Mouse (Mus musculus) frontal cortex, adult (tissue): ENCODE data around the gene Plxnb2.

ENCODE experiments used
- ATAC-seq: cut with Nextera tagmentation; 2 replicates; pipeline ENCODE4 v1.9.2; 2017; ENCODE audit warnings: mild to moderate bottlenecking, moderate library complexity, mixed read lengths; ENCODE audit not compliant: low TSS enrichment

Gene Plxnb2

DNA sequence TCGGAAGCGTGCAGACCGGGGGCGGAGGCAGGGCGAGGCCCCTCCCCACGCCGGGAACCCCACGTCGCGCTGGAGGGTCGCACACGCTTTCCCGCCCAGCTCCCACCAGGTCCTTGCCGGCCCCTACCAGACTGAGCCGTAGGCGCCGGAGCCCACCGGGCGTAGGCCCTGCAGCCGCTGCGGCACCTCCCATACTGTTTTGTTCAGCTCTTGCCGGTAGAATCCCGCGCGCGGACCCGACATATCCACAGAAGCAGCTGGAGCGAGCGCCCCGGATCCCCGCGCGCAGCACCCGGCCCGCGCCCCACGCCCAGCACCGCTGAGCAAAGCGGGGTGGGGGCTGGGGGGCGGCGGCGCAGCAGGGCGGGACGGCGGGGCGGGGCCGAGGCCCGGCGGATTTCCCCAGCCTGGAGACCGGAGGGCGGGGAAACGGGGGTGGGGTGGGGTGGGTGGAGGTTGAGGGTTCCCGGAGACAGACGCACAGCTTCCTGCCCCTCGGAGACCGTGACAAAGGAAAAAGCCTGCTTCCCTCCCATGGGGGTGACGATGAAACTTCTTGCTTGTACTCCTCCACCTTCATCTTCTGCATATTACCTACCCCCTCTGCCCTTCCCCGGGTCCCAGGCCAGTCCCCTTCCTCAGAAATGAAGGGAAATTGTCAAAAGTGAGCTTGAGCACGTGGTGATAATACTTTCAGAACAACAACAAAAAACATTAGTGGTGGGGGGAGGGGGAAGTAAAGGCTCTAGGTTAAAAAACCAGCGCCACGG, 31.1 kb downstream of the Plxnb2 start, which contains the start of gene Mapk11:
Gene Mapk11 (minus strand): TSS at position 358 of the 770 bp plus-strand sequence.
- 0 out of 2 replicates have a peak, but pooled peaks have one; percentile 18 for ATAC-seq

DNA sequence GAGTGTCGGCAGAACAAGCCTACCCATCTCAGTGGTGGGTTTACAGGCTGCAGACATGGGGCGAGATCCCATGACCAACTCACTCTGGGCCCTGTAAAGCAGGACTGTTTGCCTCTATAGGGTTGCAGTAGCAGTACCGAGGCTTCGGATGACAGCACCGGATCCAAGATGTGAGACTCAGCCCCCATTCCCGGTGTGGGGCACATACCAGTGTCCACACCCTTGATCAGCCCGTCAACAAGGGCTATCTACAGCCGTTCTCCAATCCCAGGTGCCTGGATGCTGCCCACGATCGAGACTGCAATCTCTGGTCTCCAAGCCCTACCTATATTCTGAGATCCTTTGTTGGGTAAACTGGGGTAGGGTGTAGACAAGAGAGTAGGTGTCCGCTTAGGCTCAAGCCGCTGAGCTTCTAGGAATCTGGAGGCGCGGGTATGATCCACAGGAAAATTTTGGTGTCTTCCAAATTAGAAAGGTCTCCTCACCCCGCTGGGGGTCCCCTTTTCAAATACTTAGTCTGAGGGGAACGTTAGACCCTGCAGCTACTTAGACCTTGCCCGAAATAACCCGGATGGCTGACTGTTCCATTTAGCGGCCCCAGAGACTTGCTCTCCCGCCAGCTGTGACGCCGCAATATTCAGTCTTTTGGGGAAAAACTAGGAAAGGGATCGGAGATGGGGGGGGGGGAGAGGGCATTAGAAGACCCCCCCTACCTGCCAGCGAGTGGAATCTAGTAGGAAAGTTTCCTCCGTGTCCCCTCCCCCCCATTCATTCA, 31.9 kb downstream of the Plxnb2 start:
- ATAC-seq, result peak; percentile 21; the same call in 1 of the 2 replicates

DNA sequence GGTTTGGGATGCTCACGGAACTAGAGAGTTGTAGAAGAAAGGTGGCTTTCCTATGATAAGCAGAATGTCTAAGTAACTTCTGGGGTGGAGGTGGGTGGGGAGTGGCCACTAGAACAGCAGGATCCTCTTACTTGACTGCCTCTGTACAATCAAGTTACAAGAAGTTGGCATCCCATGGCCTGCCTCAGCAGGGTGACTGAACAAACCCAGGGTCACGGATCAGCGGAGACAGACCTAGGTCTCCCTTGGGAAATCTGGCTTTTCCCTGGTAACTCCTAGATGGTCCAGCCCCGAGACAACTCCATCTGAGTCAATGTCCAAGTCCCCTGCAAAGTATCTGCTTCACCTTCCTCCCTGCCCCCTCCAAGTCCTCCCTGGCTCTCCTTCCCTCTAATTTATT, 32.7 kb downstream of the Plxnb2 start:
- ATAC-seq, result no peak

DNA sequence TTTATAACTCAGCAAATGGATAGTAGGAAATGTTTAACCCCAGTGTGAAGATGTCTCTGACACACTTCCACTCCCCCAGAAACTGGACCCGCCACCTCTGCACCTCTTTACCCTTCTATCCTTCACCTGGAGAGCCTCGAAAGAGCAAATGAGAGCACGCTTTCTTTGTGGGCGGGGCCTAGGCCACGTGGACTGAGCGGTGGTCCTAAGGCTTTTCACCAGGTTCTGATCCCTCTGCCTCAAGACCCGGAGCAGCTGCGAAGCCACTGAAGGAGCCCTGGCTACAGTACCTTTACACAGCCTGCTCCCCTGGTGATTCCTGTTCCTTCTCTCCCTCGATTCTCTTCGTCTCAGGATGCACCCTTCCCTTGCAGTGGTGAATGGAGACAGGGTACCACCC, 33.1 kb downstream of the Plxnb2 start:
- no peak for ATAC-seq

DNA sequence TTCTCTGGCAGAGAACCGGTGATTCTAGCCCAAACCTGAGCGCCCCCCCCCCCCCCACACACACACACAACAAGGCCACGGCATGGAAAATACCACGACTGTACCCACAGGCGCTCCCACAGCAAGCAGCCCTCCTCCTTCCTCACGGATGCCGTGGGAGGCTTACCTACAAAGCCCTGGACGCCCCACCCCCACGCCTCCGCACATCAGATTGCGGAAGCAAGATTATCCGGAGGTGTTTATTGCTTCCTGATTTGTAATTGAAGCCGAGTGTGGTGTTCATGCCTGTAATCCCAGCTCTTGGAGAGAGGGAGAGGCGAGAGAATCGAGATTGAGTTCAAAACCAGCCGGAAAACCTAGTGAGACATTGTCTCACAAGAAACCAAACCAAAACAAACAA, 33.6 kb downstream of the Plxnb2 start:
- ATAC-seq, result peak; percentile 11; the same call in 1 of the 2 replicates

DNA sequence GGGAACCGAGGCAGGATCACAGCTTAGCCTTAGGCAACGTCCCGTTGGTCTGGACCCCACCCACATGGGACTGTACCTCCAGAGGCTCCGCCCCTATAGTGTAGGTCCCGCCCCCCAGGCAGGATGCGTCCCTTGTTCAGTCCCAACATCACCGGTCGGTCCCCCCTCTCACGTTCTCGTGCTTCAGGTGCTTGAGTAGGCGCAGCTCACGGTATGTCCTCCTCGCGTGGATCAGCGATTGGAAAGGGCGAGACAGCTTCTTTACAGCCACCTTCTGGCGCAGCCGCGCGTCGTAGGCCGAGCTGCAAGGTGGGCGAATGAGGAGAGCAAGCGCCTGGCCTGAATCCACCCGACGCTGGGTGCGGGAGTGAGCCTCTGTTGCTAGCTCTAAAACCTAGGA, 34.1 kb downstream of the Plxnb2 start:
- peak; percentile 56; the same call in 1 of the 2 replicates for ATAC-seq

DNA sequence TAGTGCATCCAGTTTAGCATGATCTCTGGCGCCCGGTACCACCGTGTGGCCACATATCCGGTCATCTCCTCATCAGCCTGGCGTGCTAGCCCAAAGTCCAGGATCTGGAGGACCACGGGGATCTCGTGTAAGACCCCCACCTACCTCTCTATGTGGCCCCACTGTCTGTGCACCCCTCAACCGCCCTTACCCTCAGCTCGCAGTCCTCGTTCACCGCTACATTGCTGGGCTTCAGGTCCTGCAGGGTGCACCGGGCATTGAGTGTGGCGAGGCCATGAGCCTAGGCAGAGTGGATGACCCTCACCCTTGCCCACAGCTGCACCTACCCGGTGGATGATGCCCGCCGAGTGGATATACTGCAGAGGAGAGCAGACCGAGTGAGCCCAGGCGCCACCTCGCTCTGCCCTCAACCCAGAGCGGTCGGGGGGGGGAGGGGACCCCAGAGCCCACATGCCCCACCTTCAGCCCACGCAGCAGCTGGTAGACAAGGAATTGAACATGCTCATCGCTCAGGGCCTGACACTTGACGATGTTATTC, 34.7 kb downstream of the Plxnb2 start:
- no peak for ATAC-seq

DNA sequence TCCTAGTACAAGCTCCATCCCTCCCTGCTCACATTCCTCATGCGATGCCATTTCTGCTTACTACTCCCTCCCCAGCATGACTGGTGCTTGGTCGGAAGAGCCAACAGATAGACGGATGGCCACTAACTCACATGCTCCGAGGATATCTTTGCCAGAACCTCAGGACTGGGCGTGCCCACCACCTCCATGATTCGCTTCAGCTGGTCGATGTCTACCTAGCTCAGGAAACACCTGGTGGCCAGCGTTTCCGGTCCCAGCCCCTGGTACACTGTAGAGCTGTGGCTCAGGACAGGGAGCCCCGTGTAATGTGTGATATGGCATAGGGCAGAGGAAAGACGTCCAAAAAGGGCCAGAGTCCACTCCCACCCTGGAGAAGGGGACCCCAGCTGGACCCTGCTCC, 35.6 kb downstream of the Plxnb2 start:
- no peak for ATAC-seq

DNA sequence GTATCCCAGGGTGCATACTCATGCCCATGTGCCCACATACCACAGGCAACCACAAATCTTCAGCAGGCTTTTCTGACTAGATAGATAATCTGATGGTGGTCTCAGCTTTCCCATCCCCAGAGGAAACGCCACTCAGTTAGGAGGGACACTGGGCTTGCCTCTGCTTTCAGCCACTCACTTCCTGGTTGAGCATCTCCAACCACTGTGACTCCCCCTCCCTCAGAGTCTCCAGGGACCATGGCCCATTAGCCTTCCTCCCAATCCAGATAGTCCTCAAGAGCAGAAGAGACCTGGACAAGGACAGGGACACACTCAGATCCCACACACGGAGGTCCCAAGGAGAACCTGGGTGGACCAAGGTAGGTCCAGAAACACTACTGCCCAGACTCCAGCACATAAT, 37.5 kb downstream of the Plxnb2 start:
- no peak for ATAC-seq

DNA sequence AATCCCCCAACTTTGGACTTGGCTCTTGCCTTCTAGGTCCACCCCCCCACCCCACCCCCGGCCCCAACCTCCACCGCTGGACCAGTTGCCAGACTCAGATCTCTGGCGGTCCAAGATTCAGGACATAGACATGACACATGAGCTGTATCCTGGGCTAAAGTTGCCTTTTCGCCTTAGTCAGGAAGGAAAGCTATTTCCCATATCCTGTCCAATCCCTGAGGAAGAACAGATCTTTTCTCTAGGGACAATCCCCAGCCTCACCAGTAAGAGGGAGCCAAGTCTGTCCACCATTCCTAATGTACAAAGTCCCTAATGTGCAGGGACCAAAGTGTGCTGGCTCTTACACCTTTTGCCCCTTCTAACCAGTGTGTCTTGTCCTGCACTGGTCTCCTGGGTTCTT, 38.7 kb downstream of the Plxnb2 start:
- ATAC-seq, result no peak

DNA sequence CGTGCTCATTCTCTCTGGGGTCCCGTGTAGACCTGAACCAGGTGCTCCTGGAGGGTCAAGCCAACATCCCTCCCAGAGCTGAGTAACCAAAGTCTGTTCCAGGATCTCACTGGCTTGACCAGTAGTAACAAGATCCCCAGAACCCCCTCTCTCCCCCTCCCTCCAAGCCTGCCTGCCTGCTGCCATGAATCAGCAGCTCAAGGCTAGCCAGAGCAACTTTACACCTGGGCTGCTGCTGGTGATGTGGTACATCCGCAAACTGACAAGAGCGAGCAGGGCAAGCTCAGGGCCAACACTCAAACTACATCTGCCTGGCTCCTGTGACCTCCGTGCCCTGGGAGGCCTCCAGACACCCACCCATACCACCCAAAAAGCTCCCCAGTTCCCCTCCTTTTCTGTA, 39.1 kb downstream of the Plxnb2 start:
- no peak for ATAC-seq

DNA sequence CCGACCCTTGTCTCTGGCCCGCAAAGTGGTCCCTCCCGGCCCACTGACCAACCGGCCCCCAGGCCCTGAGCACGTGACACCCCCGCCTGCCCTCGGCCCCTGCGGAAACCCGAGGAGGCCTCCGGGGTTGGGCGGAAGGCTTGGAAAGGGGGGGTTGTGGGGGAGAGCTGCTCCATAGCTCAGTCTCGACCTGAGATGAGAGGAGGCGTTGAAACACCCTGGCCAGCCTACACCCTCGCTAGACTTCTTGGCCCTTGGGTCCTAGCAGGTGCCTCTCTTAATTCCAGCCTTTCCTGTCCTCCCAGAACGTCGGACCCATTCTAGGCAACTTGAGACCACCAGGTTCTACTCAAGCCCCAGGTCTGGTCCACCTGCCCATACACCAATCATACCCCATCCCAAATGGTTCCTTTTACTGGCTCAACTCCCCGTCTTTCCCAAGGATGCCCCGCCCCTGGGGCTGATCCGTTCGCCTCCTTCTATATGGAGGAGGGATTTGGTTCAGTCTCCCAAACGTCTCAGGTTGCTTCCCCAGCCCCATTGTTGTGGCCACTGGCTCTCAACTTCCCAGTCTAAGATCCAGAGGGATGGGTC, 39.8 kb downstream of the Plxnb2 start, which contains the start of gene Mapk12:
Gene Mapk12 (minus strand): TSS at position 45 of the 594 bp plus-strand sequence.
- peak; percentile 22; the same call in 1 of the 2 replicates for ATAC-seq

DNA sequence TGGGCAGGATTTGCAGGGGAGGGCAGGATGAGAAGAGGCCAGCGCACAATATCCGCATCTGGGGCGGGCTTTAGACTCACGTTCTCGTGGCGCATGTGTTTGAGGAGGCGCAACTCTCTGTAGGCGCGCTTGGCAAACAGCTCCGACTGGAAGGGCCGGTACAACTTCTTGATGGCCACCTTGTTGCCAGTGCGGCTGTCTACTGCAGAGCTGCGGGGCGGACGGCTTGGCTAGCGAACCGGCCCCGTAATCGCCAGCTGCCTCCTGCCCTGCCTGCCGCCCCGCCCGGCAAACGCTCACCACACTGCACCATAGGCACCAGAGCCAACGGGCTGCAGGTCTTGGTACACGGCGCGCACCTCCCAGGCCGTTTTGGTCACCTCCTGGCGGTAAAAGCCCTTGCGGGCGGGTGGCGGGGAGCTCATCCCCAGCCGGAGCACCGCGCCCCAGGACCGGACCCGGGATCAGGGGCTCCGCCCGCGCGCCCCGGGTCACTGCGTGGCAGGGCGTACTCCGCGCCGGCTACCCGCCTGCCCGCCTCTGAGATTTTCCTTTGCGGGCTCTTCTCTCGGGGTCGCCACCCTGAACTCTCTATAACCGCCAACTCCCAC, 40.4 kb downstream of the Plxnb2 start:
- ATAC-seq, result peak; percentile 61

DNA sequence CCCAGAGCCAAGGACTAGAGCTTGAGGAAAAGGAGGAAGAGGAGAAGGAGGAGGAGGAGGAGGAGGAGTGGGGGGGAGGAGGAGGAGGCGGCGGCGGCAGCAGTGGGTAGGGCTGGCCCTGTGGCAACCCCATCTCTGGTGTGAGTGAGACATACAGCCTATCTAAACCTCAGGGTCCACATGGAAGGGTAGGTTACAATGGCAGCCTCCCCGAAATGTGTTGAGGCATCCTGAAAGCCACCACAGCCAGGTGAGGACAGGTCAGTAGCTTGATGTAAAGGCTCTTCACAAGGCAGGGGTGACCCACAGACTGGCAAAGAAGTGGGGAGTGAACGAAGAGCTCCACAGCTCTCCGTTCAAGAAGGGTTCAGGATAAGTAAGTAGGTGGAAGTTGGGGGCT, 42.1 kb downstream of the Plxnb2 start:
- ATAC-seq, result no peak

DNA sequence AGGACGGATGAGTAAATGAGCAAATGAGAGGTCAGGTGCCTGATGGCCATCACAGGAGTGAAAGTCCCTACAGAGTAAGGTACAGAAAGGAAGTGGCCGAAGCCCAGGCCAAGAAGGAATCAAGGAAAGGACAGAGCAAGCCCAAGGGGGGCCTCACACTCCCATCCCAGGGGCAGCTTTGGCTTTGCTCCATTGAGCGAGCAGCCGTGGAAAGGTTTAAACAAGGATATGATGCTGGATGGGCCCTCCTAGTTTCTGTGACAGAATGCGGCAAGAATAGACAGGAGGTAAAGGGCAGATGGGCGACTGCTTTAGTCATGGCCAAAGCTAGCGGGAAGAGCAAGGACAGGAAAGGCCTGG, 42.6 kb downstream of the Plxnb2 start:
- ATAC-seq, result no peak

DNA sequence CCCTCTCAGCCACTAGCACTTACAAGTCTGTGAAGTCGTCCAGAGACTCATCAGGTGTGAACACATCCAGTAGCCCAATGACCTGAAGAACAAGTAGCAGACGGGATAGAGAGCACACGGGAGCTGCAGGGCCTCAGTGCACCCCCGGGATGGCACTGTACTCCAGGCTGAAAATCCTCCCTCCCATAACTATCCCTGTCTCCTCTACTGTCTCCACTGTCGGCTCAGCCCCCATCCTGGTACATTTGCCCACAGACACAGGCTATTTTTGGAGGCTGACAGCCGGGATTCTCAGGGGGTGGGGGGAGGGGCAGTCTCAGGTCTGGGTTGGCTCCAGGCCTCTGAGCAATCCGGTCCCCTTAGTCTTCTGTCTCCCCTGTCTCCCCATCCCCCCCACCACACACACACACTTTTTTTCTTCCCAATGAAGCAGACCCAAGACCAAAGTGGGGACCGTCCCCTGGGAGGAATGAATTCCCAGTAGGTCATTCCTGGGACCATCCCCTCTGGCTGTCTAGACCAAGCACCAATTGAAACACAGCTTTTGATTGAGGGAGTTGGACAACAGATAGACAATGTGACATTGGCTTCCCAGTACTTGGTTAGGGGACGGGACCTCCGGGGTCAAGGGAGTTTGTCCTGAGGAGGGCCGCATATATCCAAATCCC, 43.1 kb downstream of the Plxnb2 start:
- peak; percentile 48; the same call in 1 of the 2 replicates for ATAC-seq

DNA sequence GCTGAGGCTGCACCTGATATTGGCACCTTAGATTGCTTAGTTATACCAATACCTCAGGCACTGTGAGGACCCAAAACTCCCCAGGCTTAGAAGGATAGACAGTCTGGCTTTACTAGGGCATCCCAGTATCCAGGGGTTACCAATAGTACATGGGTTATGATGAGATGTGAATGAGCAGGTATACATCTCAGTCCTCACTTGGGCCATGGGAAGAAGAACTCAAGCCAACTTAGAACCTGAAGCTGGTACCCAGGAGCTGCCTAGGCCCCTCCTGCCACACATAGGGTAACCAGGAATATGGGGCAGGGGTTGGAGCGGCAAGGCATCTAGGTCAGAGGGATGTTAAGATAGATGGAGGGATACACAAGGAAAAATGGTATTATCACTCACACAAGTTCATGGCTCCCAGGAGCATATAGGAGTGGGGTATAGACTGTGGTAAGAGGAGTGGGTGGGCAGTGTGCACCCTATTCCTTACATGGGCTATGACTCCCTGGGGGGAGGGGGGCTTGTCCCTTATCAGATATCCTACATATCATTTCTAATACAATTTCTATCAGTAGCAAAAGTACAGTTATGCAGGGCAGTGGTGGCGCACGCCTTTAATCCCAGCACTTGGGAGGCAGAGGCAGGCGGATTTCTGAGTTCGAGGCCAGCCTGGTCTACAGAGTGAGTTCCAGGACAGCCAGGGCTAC, 44.0 kb downstream of the Plxnb2 start:
- ATAC-seq, result no peak

DNA sequence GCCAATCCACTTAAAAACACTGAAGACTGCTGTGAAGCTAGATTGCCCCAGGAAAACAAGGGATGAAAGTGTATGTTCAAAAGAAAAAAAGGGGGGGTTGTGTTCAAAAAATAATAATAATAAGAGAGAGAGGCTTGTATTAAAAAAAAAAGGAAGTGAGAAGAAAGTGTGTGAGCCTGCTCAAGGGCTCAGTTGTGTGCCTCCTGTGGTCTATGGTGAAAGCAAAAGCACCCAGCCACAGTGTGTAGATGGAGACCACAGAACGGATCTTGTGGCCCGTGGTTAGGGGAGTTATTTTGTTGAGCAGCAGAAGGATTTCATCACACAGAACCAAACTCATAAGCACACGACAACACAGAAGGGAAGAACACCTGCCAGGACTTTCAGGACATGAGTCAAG, 49.3 kb downstream of the Plxnb2 start:
- ATAC-seq, result no peak

DNA sequence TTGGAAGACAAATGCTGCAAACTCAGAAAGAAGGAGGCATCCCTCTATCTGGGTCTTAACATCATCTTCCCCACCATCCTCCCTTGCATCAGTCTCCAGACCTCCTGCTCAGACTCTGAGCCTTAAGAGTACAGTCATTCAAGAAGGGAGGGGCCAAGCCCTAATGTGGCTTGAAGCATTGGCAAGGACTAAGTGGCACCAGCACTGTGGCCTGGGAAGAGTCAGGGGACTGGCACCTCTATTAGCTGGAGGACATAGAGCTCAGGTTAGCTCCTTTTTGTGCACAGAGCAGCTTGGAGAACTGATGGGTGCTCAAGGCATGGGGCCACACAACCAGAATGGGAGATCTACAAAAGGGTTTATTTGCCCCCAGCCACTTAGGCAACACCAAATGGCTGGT, 50.3 kb downstream of the Plxnb2 start:
- no peak for ATAC-seq
